Mouse (Mus musculus): ENCODE data around the gene Rhob. TPM values are rescaled to one million over a fixed set of nuclear protein-coding genes. Genes with fewer than 3 reads are reported as not detected.
"Not testable (repeated sequence)": the region's sequence is repeated elsewhere in the genome, so short reads cannot be mapped to it uniquely, and the experiment has no call there.

The Rhob gene
- total RNA-seq, 2 experiments from 2014 or later = 145 to 186 TPM

- intact Hi-C loops (cut with DNase I) = loop anchor here (2.0 kb wide), 1 partner anchor 24 kb away; no protein-coding TSS in a partner anchor
- DNase-seq = no peak
Observed at GRCm38 (mm10) chr12:8485247-8485646, 14.6 kb downstream of the Rhob start.

- no peak for DNase-seq
- intact Hi-C loops (cut with DNase I) = no loop called here
Observed at GRCm38 (mm10) chr12:8482169-8482568, 17.6 kb downstream of the Rhob start.

- no peak for DNase-seq
- intact Hi-C loops (cut with DNase I) = no loop called here
Observed at GRCm38 (mm10) chr12:8474836-8475387, 24.9 kb downstream of the Rhob start.

- intact Hi-C loops (cut with DNase I) = no loop called here
- DNase-seq = no peak
Observed at GRCm38 (mm10) chr12:8472591-8473358, 27.0 kb downstream of the Rhob start.

GRCm38 (mm10) chr12:8472051-8472450 is 27.8 kb downstream of the Rhob start:
- intact Hi-C loops (cut with DNase I) = no loop called here

GRCm38 (mm10) chr12:8470962-8471361 is 28.8 kb downstream of the Rhob start:
- intact Hi-C loops (cut with DNase I) = no loop called here
- no peak for DNase-seq

More at GRCm38 (mm10) chr12:8472051-8472450, 27.8 kb downstream of the Rhob start:
- DNase-seq = no peak

- no peak for DNase-seq
- intact Hi-C loops (cut with DNase I) = no loop called here
Observed at GRCm38 (mm10) chr12:8469742-8470494, 29.9 kb downstream of the Rhob start.

- no peak for DNase-seq
- intact Hi-C loops (cut with DNase I) = no loop called here
Observed at GRCm38 (mm10) chr12:8468221-8468865, 31.5 kb downstream of the Rhob start.

GRCm38 (mm10) chr12:8467029-8467924 is 32.5 kb downstream of the Rhob start:
- no peak for DNase-seq
- intact Hi-C loops (cut with DNase I) = no loop called here

- no peak for DNase-seq
- intact Hi-C loops (cut with DNase I) = no loop called here
Observed at GRCm38 (mm10) chr12:8465680-8466079, 34.1 kb downstream of the Rhob start.

GRCm38 (mm10) chr12:8464961-8465360 is 34.8 kb downstream of the Rhob start:
- intact Hi-C loops (cut with DNase I) = no loop called here
- DNase-seq = no peak

- no peak for DNase-seq
- intact Hi-C loops (cut with DNase I) = no loop called here
Observed at GRCm38 (mm10) chr12:8463599-8464160, 36.1 kb downstream of the Rhob start.

GRCm38 (mm10) chr12:8462533-8462932 is 37.3 kb downstream of the Rhob start:
- DNase-seq = no peak
- intact Hi-C loops (cut with DNase I) = no loop called here

- DNase-seq = not testable (repeated sequence)
- intact Hi-C loops (cut with DNase I) = loop anchor here (2.0 kb wide), 1 partner anchor 23 kb away; no protein-coding TSS in a partner anchor
Observed at GRCm38 (mm10) chr12:8461575-8461974, 38.2 kb downstream of the Rhob start.

- DNase-seq = no peak
- intact Hi-C loops (cut with DNase I) = no loop called here
Observed at GRCm38 (mm10) chr12:8458400-8458799, 41.4 kb downstream of the Rhob start.

- DNase-seq = no peak
- intact Hi-C loops (cut with DNase I) = no loop called here
Observed at GRCm38 (mm10) chr12:8457052-8457451, 42.8 kb downstream of the Rhob start.

- no peak for DNase-seq
- intact Hi-C loops (cut with DNase I) = no loop called here
Observed at GRCm38 (mm10) chr12:8455046-8455445, 44.8 kb downstream of the Rhob start.

- DNase-seq = peak; percentile 58 to 65
- intact Hi-C loops (cut with DNase I) = no loop called here
Observed at GRCm38 (mm10) chr12:8454487-8454886, 45.3 kb downstream of the Rhob start.

GRCm38 (mm10) chr12:8452766-8453621 is 46.8 kb downstream of the Rhob start:
- intact Hi-C loops (cut with DNase I) = no loop called here
- peak; percentile 63 to 64 for DNase-seq
